Mouse (Mus musculus): ENCODE data around the gene Sorbs1. TPM values are rescaled to one million over a fixed set of nuclear protein-coding genes. Genes with fewer than 3 reads are reported as not detected.

Gene Sorbs1
- total and polyA plus RNA-seq, 3 experiments = 13.4 to 123 (median 116) TPM

GRCm38 (mm10) chr19:40436465-40437200, 76.9 kb downstream of the Sorbs1 start:
- DNase-seq = peak; percentile 81

DNA sequence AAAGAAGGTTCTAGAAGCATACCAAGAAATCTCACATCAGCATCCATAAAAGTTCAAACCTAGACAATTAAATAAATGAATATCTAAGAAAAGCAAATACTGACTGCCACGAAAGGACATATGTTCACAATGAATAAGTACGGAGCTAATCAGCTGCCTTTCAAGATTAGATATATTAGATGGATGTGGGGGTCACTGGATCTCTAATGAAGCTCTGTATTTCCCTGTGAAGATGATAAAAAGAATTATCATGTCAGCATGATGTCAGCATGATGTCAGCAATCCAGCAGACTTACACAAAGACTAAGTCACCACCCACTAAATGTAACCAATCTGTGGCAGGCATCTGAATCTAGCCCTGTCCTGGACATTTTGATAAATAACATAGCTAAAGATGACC, 77.8 kb downstream of the Sorbs1 start:
- DNase-seq = no peak

DNA sequence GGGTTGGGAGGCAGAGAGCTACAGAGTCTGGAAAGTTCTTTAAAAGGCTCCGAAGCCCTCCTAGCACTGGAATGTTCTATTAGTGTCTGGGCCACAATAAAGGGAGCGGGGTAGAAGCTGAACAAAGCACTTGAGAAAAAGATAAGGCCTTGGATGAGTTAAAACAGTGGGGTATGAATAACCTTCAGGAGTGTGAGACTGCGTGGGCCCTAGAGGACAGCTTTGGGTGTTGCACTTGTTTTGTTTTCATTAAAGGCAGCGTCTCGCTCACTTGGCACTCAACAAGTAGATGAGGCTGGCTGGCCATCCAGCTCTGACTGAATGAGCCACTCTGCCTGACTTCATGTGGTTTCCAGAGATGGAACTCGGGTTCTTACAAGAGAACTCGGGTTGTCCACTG, 78.5 kb downstream of the Sorbs1 start:
- no peak for DNase-seq

DNA sequence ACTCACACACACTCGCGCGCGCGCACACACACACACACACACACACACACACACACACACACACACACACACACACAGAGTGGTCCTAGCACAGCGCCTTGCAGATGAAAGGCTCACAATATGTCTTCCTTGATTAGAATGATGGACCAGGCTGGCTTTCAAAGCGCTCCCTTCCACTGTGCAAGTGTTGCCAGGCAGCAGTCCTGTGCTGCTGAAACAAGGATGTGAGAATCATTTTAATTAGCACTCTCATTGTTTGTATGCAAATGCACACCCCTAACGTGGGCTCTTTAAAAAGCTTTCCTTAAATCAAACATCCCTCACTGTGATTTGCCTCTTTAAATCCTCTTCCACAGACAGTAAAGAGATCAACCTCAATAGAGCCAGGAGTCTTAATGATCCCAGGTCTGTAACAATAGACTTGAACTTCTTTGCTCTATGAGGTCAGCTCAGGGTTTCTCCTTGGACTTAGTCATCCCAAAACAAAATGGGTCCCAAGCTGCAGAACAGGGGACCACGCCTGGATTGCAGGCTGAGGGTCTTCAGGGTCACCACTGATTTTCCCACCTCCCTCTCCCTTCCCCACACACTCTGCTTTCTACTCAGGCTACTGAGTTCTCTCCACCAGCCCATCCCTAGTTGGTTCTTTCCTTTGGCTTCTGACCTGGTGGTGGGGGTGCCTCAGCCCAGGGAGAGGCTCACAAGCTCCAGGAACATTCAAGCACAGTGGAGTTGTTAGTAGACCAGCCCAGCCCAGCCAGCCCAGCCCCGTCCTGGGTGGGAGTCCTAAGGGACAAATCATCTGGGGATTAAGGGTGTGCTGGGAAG, 79.3 kb downstream of the Sorbs1 start:
- no peak for DNase-seq

- peak; percentile 32 for DNase-seq
Observed at GRCm38 (mm10) chr19:40433316-40433912, 80.2 kb downstream of the Sorbs1 start.

DNA sequence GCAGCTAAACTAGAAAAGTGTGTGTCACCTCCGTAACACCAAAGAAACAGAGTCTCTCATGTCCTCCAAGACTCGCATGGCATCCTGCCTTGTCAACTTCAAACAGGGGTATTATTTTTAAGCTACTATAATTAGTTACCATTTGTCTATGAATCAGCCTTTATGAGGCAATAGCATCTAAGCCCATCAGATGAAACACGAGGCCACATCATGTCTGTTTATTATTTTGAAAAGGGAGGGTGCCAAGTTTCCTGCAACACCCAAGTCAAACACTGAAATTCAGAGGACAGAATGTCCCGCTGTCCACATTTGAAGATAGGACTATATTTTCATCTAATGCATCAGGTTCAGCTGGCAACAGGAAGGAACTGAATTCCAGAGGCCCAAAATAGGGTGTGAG, 81.6 kb downstream of the Sorbs1 start:
- DNase-seq = peak; percentile 40

- no peak for DNase-seq
Observed at GRCm38 (mm10) chr19:40429572-40429971, 84.0 kb downstream of the Sorbs1 start.

GRCm38 (mm10) chr19:40429169-40429568, 84.4 kb downstream of the Sorbs1 start:
- DNase-seq = no peak

GRCm38 (mm10) chr19:40426103-40426960, 87.2 kb downstream of the Sorbs1 start:
- no peak for DNase-seq

- peak; percentile 33 for DNase-seq
Observed at GRCm38 (mm10) chr19:40425326-40425725, 88.3 kb downstream of the Sorbs1 start.

GRCm38 (mm10) chr19:40421037-40421436, 92.5 kb downstream of the Sorbs1 start:
- no peak for DNase-seq

GRCm38 (mm10) chr19:40419315-40419714, 94.3 kb downstream of the Sorbs1 start:
- DNase-seq = peak; percentile 27

GRCm38 (mm10) chr19:40417155-40417821, 96.3 kb downstream of the Sorbs1 start:
- DNase-seq = no peak

DNA sequence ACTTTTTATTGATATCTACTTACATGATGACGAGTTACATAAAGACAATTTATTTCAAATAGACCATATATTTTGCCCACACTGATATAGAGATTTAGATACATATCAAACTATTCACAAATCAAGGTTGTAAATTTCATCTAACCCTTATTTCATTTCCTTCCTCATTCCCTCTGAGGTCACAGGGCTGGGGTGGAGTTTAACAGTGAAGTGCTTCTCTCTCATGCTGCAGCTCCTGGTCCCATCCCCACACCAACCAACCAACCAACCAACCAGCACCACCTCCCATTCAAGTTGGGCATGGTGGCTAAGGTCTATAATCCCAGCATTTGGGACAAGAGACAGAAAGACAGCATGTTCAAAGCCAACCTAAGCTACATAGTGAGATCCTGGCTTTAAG, 97.9 kb downstream of the Sorbs1 start:
- no peak for DNase-seq

GRCm38 (mm10) chr19:40414798-40415475, 98.6 kb downstream of the Sorbs1 start:
- no peak for DNase-seq

- no peak for DNase-seq
Observed at GRCm38 (mm10) chr19:40414386-40414785, 99.2 kb downstream of the Sorbs1 start.

DNA sequence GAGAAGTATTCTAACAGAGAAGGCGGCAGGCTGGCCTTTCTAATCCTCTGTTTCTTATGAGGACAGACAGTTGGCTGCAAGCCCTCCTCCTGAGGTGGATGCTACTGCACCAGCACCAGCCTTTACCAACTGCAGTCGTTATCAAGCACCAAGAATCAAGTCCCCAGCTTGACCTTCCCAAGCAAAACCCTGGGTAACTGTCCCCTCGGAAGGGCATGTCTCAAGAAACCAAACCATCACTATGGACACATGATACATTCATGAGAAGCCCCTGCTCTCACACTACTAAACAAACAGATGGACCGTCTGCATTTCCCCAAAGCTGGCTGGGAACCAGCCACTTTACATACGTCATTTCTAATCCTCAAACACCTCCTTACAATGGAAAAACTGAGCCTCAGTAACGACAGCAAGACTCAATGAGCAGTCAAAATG, 102.2 kb downstream of the Sorbs1 start:
- DNase-seq = no peak

GRCm38 (mm10) chr19:40410511-40410910, 103.1 kb downstream of the Sorbs1 start:
- no peak for DNase-seq

GRCm38 (mm10) chr19:40410109-40410508, 103.5 kb downstream of the Sorbs1 start:
- no peak for DNase-seq

- DNase-seq = no peak
Observed at GRCm38 (mm10) chr19:40409500-40410035, 104.0 kb downstream of the Sorbs1 start.

All from adrenal gland, adult 2 months (tissue).